Mouse (Mus musculus): Measurements from ENCODE around the gene Prkcsh.

Prkcsh gene

GRCm38 (mm10) chr9:22002194-22003162 lies at the start of gene Prkcsh, which contains the start of gene Ccdc151:
TSS of gene Prkcsh (plus strand) at chr9:22002806.
TSS of gene Ccdc151 (minus strand) at chr9:22002634.
- peak; percentile 100 for DNase-seq (ENCODE audit: low spot score)

DNA sequence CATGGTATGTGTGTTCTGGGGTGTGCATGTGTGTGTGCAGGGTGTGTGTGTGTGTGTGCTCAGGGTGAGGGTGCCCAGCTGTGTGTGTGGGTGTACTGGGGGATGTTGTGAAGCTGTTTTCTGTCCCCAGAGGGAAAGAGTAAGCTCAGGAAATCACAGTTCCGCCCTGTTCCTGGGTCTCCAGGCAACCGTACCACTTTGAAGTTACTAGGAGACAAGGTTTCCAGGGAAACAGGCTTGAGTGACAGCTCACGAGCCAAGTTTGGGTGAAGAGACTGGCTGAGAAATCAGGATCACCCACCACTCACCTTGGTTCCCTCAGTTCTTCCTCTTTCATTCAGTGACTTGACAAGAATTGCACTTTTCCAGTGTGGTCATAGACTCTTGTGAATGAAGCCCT lies 49.0 kb upstream of the Prkcsh start:
- no peak for DNase-seq (ENCODE audit: low spot score)

- no peak for DNase-seq (ENCODE audit: low spot score)
These were observed 48.0 kb upstream of the Prkcsh start for GRCm38 (mm10) chr9:21954635-21955034.

DNA sequence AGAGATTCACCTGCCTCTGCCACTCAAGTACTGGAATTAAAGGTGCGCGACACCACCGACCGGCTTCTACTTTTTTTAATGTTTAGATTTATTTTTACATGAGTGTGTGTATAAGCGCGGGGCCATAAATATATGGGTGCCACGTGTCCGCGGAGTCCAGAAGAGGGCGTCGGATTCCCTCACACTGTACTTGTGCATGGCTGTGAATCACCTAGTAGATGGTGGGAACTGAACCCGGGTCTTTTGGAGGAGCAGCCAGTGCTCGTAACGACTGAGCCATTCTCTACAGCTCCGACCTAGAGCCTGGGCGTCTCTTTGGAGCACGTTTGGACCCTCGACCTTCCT lies 47.4 kb upstream of the Prkcsh start:
- no peak for DNase-seq (ENCODE audit: low spot score)

DNA sequence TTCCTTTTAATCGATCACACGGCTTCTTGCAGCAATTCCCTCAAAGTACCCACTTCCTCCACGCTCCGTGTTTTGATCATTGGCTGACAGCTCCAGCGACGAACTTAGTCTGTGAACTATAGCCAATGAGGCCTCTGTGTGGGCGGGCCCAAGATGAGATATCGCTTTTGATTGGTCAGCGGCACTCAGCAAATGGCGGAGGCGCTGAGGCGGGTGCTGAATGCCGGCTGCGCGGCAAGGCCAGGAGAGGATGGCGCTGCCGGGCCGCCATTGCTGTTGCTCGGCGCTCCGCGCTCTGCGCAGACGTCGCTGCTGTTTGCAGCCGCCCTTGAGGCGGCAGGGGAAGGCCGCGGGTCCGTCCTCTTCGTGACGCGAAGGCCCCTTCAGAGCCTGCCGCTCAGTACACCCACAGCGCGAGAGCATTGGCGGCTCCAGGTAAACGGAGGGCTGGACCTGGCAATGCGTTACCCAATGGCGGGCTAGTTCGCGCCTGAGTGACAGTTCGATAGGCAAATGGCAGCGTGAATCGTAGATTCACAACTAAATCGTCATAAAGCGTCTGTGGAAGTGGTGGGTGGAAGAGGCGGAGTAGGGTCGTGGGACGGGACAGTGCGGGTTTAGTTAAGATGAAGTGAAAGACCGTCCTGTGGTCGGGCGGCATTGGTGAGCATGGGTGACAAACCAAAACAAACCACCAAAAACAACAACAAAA lies 46.9 kb upstream of the Prkcsh start, which contains the start of gene Swsap1:
Gene Swsap1, plus strand, starts transcription at position 186 of the 712 bp plus-strand sequence.
- DNase-seq (ENCODE audit: low spot score) = peak; percentile 97

GRCm38 (mm10) chr9:21958372-21958771 lies 44.2 kb upstream of the Prkcsh start:
- DNase-seq (ENCODE audit: low spot score) = no peak

DNA sequence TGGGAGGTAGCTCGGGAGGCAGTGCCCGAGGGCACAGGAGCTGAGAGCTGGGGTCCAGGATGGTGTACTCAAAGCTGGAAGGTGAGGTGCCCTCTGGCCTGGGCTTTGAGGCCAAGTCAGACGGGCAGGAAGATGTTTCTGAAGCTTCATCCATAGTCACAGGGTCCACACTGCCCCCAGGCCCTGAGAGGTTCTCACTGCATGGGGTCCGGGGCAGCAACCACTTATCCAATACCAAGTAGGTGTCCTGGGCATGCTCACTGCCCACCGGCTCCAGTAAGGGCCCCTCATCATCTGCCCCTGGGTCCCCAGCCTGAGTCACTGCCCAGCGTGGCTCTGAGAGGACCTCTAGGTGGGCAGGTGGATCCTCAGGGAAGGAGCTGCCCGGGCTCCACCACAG lies 43.4 kb upstream of the Prkcsh start:
- DNase-seq (ENCODE audit: low spot score) = no peak

DNA sequence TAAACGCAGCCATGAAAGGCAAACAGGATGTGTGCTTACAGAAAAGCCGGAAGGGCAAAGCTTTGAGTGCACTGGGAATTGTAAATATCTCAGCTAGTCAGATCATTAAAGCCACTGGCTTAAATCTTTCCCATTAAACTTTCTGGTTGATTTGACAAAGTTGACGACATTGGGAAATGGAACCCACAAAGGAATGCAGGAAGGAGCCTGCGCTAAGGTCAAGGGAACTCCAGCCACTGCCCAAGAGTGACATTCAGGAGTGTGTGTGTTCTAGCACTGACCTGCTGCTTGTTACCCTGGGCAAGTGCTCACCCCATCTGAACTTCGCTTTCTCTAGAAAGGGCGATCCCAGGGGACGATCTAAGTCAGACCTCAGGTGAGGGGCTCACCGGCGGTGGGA lies 42.5 kb upstream of the Prkcsh start:
- DNase-seq (ENCODE audit: low spot score) = no peak

DNA sequence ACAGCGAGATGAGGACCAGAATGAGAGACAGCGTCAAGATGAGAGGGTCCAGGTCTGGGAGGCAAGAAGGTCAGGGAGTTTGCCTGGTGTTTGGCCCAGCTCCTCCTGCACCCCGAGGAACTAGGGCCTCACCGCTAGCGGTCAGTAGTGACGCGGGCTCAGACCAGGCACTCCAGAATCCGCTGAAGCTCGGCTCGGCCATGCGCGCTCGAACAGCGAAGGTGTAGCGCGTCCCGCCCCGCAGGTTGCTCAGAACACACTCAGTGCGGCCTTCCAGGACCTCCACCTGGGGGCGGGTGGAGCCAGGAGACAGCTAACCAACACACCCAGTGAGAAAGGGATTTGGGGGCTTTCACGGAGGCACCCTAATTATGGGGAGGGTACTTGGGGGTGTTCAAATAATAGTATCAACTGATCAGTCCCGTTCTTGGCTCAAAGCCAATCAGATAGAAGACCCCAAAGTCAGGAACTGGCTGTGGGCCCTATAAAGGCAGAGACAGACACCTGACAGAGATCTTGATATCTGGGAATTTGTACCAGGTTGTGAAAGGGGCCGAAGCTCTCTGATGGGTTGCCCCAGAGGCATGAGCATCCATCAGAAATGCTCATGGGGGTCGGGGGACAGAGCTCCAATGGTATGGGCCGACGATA lies 41.9 kb upstream of the Prkcsh start:
- peak; percentile 45 for DNase-seq (ENCODE audit: low spot score)

DNA sequence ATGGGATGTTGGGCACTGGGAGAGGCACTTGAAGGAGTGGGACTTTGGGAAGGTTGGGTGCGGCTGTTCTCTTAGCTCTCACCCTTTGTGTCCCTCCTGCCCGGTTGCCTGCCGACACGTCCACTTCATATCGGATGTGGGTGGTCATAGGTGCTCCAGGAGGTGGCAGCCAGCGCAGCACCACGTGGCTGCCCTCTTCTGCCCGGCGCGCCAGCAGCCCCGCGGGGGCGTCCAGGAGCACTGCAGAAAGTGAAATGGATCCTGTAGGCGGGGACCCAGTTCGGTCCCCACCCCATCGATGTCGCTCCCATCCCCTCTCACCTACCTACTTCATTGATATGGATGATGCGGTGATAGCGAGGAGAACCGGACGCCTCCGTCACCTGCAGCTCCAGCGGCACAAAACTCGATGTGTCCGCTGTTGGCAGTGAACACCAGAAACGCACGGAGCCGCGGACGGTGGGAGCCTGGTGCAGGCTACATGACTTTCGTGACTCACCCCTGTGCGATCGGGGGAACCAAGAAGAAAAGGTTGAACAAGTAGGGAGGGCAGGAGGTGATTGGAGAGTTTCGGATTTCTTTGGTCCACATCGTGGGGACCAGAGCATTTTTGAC lies 41.1 kb upstream of the Prkcsh start:
- DNase-seq (ENCODE audit: low spot score) = no peak

DNA sequence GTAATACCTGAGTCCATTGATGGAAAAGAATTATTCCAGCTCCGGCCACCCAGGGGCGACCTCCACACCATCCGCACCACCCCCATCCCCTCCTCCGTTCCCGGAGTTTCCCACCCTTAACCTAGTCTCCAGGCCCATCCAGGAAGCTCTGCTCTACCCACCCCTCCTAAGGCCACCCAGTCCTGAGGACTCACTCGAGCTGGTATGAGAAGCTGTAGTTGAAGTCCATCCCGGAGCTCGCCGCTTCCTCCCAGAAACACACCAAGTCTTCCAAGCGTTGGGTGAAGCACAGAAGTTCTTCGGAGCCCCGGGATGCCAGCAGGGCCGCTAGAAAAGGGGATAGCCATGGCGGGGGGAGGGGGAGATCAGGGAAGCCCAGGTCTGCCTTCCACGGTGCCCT lies 40.6 kb upstream of the Prkcsh start:
- no peak for DNase-seq (ENCODE audit: low spot score)

DNA sequence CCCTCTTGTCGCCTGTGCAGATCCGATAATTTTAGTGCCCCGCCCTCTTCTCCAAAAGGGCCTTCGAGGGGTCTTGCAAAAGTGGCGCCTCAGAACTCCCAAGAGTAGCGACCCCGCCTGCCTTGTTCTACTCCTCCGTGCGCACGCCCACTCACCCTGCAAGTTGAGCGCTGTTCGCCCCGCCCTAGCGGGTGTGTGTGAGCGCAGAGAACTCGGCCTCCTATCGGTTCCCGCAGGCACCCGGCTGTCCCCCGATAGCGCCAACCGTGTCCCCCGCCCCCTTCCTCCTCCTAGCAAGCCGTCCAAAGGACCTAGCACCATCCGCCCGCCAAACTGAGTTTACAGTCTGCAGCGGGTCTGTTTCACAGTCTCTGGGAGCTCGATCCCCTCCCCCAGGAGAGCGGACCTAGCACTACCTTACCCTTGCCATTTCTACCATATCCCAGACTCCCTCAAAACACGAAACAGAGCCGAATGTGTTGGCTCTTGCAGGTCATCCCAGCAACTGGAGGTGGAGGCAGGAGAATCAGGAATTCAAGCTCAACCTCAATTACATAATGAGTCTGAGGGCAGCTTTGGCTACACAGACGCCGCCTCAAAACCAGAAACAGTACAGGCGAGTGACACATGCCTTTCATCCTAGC lies 40.1 kb upstream of the Prkcsh start:
- peak; percentile 65 for DNase-seq (ENCODE audit: low spot score)

DNA sequence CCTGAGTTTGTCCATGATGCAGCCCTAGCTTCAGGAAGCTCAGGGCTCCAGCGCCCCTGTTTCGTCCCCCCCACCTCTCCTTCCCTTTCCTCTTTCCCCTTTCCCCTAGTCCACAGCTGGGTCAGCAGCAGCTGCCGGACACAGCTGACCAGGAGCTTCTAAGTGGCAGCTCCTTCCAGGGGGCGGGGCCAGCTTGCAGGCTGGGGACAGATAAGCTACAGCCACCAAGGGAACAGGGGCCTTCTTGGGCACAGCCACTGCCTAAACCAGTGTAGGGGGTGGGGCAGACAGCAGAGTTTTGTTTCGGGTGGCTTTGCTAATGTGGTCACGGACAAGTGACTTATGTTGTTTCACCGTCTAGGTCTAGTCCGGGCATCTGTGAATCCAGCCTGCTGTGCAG lies 39.2 kb upstream of the Prkcsh start, which contains the start of gene Epor:
Gene Epor, minus strand, starts transcription at position 90 of the 400 bp plus-strand sequence.
- DNase-seq (ENCODE audit: low spot score) = no peak

DNA sequence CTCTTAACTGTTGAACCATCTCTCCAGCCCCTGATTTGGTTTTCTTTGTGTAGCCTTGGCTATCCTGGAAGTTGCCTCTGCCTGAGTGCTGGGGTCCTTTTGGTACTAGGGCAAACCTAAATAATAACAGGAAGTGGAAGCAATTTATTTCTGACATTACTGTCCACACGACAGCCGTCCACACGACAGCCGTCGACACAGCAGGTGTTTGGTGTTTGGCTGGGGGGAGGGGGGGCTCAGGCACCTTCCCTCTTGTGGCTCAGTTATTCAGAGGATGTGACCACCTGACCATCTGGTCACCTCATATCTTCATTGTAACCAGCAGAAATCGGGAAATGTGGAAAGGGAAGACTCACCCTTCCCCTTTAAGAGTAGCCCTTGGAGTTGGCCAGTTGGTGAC lies 33.7 kb upstream of the Prkcsh start:
- DNase-seq (ENCODE audit: low spot score) = no peak

- DNase-seq (ENCODE audit: low spot score) = no peak
These were observed 33.3 kb upstream of the Prkcsh start for GRCm38 (mm10) chr9:21969304-21969703.

DNA sequence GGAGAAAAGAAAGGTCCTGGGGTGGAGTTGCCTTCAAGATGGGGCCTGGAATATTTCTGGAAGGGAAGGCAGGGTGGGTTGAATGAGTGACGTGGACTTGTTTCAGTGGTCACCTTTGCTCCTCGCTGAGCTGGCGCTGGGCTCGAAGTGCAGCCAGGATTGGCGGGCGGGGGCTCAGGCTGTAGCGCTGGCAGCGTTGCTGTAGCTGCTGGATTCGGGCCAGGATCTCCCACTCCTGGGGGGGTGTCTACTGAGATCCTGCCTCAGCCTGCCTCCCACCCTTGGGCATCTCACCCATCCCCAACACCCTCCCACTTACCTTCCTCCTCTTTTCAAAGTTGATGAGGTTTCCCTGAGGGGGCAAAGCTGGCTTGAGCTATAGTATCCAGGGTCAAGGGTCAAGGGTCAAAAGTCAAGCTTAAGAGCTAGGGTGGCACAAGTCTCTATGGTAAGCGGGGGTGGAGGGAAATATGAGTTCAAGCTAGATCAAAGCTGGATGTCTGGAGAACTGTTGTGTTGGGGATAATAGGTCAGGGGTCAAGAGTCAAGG lies 25.9 kb upstream of the Prkcsh start:
- no peak for DNase-seq (ENCODE audit: low spot score)

- no peak for DNase-seq (ENCODE audit: low spot score)
These were observed 25.3 kb upstream of the Prkcsh start for GRCm38 (mm10) chr9:21977331-21977730.

DNA sequence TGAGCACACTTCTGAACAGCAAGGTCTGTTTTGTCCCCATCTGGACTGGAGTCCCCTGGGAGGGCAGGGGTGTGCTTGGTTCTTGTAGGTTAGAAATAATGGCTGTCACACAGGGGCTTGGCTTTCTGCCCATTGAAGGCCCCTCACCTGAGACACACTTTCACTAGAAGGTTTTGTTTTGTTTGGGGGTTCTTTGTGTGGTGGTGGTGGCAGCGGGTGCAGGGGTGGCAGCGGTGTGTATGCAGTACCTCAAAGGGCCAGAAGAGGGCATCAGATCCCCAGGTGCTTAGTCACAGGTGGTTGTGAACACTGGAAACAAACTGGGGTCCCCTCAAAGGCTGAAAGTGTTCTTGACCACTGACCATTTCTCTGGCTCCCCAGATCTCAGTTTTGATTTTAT lies 24.6 kb upstream of the Prkcsh start:
- no peak for DNase-seq (ENCODE audit: low spot score)

DNA sequence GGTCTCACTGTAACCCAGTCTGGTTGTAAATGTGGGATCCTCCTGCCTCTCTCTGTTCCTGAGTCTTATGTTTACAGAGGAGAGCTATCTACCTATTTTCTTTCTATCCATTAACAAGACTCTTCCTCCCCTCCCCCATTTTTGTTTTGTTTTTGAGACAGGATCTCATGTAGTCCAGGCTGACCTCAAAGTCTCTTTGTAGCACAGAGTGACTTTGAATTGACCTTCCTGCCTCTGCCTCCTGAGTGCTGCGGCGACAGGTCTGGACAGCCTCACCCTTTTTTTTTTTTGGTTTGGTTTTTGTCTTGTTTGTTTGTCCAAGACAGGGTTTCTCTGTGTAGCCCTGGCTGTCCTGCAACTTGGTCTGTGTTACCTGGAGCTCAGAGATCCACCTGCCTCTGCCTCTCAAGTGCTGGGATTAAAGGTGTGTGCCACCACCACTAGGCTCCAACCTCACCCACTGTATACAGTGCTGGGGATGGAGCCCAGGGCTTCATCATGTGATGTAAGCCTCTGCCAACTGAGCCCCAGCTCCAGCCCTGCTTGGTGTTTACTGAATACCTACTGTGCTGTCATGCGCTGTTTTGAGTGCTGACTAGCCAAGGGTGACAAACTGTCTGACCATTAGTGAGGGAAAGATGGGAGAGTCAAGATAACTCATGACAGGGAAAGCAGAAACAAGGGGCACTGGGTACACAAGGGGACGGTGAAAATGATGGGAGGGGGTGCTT lies 24.0 kb upstream of the Prkcsh start:
- DNase-seq (ENCODE audit: low spot score) = no peak

GRCm38 (mm10) chr9:21983911-21984310 lies 18.7 kb upstream of the Prkcsh start:
- DNase-seq (ENCODE audit: low spot score) = no peak
